Mouse (Mus musculus): Measurements from ENCODE around the gene Mrpl17.

DNA sequence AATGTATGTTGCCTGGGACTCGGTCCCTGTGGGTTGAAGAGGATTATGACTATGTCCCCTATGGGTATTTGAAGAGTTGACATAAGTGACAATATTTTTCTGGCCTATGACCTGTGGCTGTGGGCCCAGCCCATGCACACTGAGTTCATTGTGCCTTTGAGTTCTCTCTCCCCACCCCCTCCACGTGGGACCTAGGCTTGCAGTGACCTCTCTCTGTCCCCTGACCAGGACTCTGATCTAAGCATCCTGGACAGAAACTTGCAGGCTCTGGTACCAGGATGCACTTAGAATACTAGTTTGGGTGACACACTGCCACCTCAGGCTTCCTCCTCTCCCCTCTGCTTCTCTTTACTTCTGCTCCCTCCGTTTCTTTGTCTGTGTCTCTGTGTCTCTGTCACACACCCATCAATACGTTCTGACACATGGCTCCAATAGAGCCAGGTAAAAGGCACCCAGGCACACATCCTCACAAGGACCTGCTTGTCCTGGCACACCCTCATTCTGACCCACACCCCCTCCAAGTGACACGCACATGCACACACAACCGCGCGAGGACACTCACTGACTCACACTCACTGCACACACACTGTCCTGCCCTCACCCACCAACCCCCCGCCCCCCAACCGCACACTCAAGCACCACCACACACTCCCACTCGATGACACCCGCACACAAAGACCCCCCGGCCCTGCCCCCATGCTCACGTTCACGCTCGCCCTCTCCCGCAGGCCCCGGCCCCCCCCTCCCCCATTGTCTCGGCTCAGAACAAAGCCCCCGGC lies 24.2 kb downstream of the Mrpl17 start:
- TF ChIP-seq CTCF (IDR thresholded peaks at IDR 0.05; ENCODE audit: control insufficient read depth, insufficient read depth, low read length) (no peak), POLR2A (IDR thresholded peaks at IDR 0.05; ENCODE audit: borderline replicate concordance, control insufficient read depth, low read depth, low read length) (no peak)
